Mouse (Mus musculus) kidney, postnatal 10 days (tissue): ENCODE data around the gene Zfand6.

Experiments
- DNase-seq: peaks from one replicate; pipeline ENCODE4 v3.0.0; 2021; ENCODE audit warnings: mixed read lengths

Zfand6 gene

GRCm38 (mm10) chr7:84590622-84591021 is 99.1 kb downstream of the Zfand6 start:
- DNase-seq, result no peak

GRCm38 (mm10) chr7:84587101-84587783 is 102.5 kb downstream of the Zfand6 start:
- no peak for DNase-seq

GRCm38 (mm10) chr7:84586360-84587100 is 103.2 kb downstream of the Zfand6 start:
- no peak for DNase-seq

GRCm38 (mm10) chr7:84585086-84585485 is 104.7 kb downstream of the Zfand6 start:
- no peak for DNase-seq

GRCm38 (mm10) chr7:84579769-84580168 is 110.0 kb downstream of the Zfand6 start:
- DNase-seq, result no peak

- DNase-seq, result no peak
Measured at GRCm38 (mm10) chr7:84578841-84579240, 110.9 kb downstream of the Zfand6 start.

GRCm38 (mm10) chr7:84577034-84577433 is 112.7 kb downstream of the Zfand6 start:
- DNase-seq, result no peak

GRCm38 (mm10) chr7:84566200-84566599 is 123.6 kb downstream of the Zfand6 start:
- DNase-seq, result no peak

GRCm38 (mm10) chr7:84564236-84564635 is 125.5 kb downstream of the Zfand6 start:
- DNase-seq, result no peak
